Mouse (Mus musculus): ENCODE measurements around the gene Fancb. TPM values are rescaled to one million over a fixed set of nuclear protein-coding genes. Genes with fewer than 3 reads are reported as not detected.

The Fancb gene
- 8.2 and 8.7 TPM in 2 replicates for polyA plus RNA-seq (2016; fragmentation: Nextera tagmentation; extraction: Ambion mirVana)

DNA sequence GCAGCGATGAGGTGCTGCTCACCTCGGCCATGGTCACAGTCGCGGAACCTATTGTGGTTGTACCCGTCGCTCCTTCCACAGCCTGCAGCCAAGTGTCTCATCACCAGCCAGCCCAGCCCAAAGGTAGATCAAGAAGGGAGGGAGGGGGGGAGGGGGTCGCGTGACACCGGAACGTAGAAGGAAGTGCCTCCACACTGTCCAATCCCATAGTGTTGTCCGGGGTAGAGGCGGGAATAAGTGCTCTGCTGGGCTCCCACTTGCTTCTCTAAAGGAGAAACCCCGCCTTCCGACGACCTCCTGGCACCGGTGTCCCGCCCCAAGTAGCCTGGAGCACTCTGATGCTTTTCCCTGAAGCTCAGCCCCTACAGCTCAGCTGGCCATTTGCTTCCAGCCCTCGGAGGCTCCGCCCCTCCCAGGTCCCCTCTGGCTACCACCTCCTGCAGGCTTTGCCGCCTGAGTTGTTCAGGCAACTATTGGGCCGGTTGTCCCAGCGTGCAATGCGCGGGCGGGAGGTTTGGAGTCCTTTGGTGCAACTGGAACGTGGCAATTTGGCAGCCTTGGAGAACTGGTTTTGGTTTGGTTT lies at the start of gene Fancb, which contains the start of gene Mospd2:
Gene Fancb, plus strand, starts transcription at position 400 of the 583 bp plus-strand sequence.
Gene Mospd2, minus strand, starts transcription at position 183 of the 583 bp plus-strand sequence.
- H3K9ac ChIP-seq = peak within 1 kb of the TSS; percentile 69
- WGBS (ENCODE audit: insufficient replicate concordance) = 7% methylated on average over 24 of the region's 26 CpGs
- peak within 1 kb of the TSS; percentile 75 for H3K27ac ChIP-seq
- H3K4me1 ChIP-seq = peaks cover 7% of the 10 kb centered on the region; the same call in 1 of the 2 replicates
- H3K9me3 ChIP-seq (replicated peaks) = no peaks in the 10 kb centered on the region
- no peaks in the 10 kb centered on the region for H3K27me3 ChIP-seq (replicated peaks)
- no peaks in the 10 kb centered on the region for H3K36me3 ChIP-seq
- peak within 1 kb of the TSS; percentile 65 for H3K4me3 ChIP-seq
- peak within 1 kb of the TSS; percentile 66 for H3K4me2 ChIP-seq
- peak; percentile 99 for ATAC-seq

DNA sequence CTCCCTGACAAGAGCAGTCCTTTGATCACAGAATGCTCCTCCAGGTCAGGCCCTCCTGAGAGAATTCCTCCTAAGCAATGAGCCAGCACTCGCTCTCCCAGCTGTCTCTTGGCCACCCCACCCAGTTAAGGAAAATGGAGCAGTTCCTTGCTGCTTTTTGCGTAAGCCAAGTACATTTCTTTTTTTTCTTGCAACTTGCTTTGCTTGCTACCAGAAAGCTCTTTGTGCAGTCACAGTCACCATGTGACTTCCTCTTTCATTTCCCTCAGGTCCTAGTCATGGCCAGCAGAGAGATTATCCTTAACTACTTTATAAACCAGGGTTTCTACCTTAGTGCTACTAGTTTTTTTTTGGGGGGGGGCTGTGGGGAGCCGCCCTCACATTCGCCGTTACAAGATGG lies 38.9 kb upstream of the Fancb start:
- 84% methylated on average over 5 of the region's 5 CpGs for WGBS (ENCODE audit: insufficient replicate concordance)
- Histone ChIP-seq H3K9ac (no peak overlapping the region), H3K9me3 (replicated peaks) (no peaks in the 10 kb centered on the region), H3K4me3 (no peak overlapping the region), H3K4me1 (no peaks in the 10 kb centered on the region), H3K27ac (no peak overlapping the region), H3K36me3 (peaks cover 9% of the 10 kb centered on the region), H3K27me3 (replicated peaks) (no peaks in the 10 kb centered on the region), H3K4me2 (no peak overlapping the region)
- no peak for ATAC-seq

DNA sequence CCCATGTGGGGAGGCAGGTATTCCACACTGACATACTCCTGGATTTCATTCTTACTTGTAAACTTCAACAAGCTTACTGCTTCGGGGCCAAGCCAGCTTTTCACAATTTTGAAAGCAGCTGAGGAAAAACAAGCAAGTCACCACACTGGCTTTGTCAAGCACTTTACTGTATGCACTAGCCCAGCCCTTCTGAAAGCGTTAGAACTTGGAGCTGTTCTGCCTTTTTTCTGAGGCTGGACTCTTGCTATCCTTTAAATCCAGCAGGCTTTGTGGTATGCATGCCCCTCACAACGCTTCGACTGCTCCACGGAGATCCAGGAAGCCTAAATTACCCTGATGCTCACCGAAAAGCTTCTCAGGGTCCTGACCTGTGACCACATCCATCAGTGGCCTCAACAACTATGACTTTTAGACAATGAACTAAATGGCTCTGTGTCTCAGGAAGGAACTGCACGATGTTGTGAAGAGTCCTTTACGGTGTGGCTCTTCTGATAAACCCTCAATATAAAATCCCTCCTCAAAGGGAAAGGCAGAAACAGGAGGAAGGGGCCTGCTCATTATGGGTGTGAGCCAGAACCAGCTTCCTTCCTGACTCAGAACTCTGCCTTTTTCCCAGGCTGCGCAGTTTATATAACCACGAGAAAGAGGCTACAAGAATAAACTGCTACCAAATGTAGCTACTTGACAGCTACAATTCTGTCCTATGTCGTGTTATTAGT lies 28.4 kb upstream of the Fancb start:
- H3K27me3 ChIP-seq (replicated peaks) = no peaks in the 10 kb centered on the region
- H3K27ac ChIP-seq = no peak overlapping the region
- H3K36me3 ChIP-seq = no peaks in the 10 kb centered on the region
- H3K4me2 ChIP-seq = no peak overlapping the region
- ATAC-seq = no peak
- 48% methylated on average over 11 of the region's 11 CpGs for WGBS (ENCODE audit: insufficient replicate concordance)
- H3K4me3 ChIP-seq = no peak overlapping the region
- H3K9ac ChIP-seq = no peak overlapping the region
- no peaks in the 10 kb centered on the region for H3K9me3 ChIP-seq (replicated peaks)
- no peaks in the 10 kb centered on the region for H3K4me1 ChIP-seq

DNA sequence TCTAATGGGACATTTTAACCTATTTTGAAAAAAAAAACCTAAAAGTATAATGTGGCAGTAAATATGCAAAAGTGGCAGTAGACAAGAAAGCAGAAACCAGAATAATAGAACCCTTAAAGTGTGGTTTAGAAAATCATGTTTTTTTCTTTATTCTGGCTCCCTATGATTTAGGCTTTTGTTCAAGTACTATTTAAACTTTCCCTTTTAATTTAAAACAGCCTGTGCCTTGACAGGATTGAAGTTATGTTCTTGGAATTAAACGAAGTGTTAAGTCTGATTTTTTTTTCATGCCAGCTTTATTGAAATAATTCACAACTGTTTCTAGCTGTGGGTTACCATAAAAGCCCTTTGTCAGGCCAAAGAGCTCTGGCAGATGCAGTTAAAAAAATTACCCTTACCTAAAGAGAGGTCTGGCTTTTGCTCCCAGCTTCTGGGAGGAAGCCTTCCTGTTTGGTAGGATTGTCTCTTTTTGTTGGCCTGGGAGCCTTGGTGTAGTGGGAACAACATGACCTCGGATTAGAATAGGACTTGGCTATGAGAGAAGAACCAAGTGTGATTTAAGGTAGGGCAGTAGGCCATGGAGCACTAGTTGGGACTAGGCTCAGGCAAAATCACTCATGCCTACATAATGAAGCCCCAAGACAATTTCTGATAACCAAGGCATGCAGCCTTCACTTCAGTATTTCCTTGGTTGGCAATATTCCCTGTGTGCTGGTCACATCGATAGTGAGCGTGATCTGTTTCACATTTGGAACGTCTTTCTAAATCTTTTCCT lies 27.6 kb upstream of the Fancb start:
- no peaks in the 10 kb centered on the region for H3K4me1 ChIP-seq
- H3K4me3 ChIP-seq = no peak overlapping the region
- H3K27me3 ChIP-seq (replicated peaks) = no peaks in the 10 kb centered on the region
- 64% methylated on average over 5 of the region's 5 CpGs for WGBS (ENCODE audit: insufficient replicate concordance)
- H3K9me3 ChIP-seq (replicated peaks) = no peaks in the 10 kb centered on the region
- no peak for ATAC-seq
- H3K27ac ChIP-seq = no peak overlapping the region
- no peaks in the 10 kb centered on the region for H3K36me3 ChIP-seq
- no peak overlapping the region for H3K9ac ChIP-seq
- no peak overlapping the region for H3K4me2 ChIP-seq

DNA sequence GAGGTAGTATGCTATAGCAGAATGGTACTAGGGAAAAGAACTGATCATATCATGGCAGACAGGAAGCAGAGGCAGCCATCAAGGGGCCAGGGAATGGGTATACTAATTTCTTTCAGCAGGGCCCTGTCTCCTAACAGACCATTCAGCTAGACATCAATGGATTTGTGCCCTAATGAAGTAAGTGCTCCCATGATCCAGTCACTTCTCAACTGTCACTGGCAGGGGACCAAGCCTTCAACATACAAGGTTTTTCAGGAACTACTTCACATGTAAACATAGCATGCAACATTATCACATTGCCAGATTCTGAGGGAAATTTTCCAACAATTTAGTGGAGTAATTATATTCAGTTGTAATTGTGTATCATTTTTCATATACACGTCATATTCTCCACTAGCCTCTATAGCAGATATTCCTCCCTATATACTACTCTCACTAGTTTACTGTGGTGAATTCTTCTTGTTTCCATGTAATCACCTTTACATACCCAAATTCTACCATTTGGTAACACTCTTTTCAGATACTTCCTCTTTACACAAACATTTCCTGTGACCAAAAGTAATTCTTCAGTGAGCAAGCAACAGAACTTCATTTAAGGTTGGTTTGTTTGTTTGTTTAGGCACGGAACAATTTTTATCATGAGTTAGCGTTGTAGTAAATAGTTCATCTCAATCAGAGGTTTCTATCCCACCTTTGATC lies 14.5 kb upstream of the Fancb start:
- Histone ChIP-seq H3K4me3 (no peak overlapping the region), H3K36me3 (peaks cover 4% of the 10 kb centered on the region; the same call in 1 of the 2 replicates), H3K27me3 (replicated peaks) (no peaks in the 10 kb centered on the region), H3K4me2 (no peak overlapping the region), H3K4me1 (no peaks in the 10 kb centered on the region), H3K9ac (no peak overlapping the region), H3K27ac (no peak overlapping the region), H3K9me3 (replicated peaks) (no peaks in the 10 kb centered on the region)
- WGBS (ENCODE audit: insufficient replicate concordance) = 81% methylated on average over 3 of the region's 3 CpGs
- no peak for ATAC-seq

GRCm38 (mm10) chrX:164971206-164971605 lies 9.2 kb upstream of the Fancb start:
- WGBS (ENCODE audit: insufficient replicate concordance) = 81% methylated on average over 3 of the region's 3 CpGs
- H3K9me3 ChIP-seq (replicated peaks) = no peaks in the 10 kb centered on the region
- H3K27me3 ChIP-seq (replicated peaks) = no peaks in the 10 kb centered on the region
- H3K4me2 ChIP-seq = no peak overlapping the region
- no peaks in the 10 kb centered on the region for H3K4me1 ChIP-seq
- no peak overlapping the region for H3K9ac ChIP-seq
- no peak overlapping the region for H3K4me3 ChIP-seq
- H3K27ac ChIP-seq = no peak overlapping the region
- H3K36me3 ChIP-seq = no peaks in the 10 kb centered on the region
- ATAC-seq = no peak

- no peaks in the 10 kb centered on the region for H3K9me3 ChIP-seq (replicated peaks)
- peaks cover 7% of the 10 kb centered on the region; the same call in 1 of the 2 replicates for H3K4me1 ChIP-seq
- ATAC-seq = no peak
- no peak overlapping the region for H3K4me3 ChIP-seq
- no peaks in the 10 kb centered on the region for H3K27me3 ChIP-seq (replicated peaks)
- no peak overlapping the region for H3K9ac ChIP-seq
- 86% methylated on average over 2 of the region's 2 CpGs for WGBS (ENCODE audit: insufficient replicate concordance)
- H3K4me2 ChIP-seq = peak overlapping the region; percentile 66; the same call in 1 of the 2 replicates
- no peak overlapping the region for H3K27ac ChIP-seq
- no peaks in the 10 kb centered on the region for H3K36me3 ChIP-seq
Observed at GRCm38 (mm10) chrX:164978866-164979265, 1.5 kb upstream of the Fancb start.

DNA sequence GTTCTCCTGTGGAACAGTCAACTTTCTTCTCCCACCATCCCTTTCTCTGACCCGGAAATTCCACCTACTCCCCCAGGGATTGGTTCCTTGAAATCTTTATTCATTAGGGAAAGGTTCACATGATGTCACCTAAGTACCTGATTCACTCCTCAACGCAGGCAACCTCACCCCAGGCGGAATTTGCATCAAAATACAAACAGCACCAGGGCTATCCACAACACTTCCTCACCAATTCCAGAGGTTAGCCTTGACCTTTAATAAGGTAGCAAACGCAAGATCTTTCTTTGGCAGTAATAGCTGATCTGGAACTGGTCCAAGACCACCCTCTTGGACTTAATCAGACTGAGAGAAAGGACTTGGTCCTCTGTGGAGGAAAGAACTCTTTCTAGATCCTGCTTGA lies 22.7 kb downstream of the Fancb start:
- no peaks in the 10 kb centered on the region for H3K27me3 ChIP-seq (replicated peaks)
- H3K4me3 ChIP-seq = no peak overlapping the region
- no peak overlapping the region for H3K27ac ChIP-seq
- H3K4me1 ChIP-seq = no peaks in the 10 kb centered on the region
- H3K36me3 ChIP-seq = no peaks in the 10 kb centered on the region
- no peak for ATAC-seq
- H3K9me3 ChIP-seq (replicated peaks) = no peaks in the 10 kb centered on the region
- WGBS (ENCODE audit: insufficient replicate concordance) = 37% methylated on average over 4 of the region's 4 CpGs
- H3K4me2 ChIP-seq = no peak overlapping the region
- H3K9ac ChIP-seq = no peak overlapping the region

DNA sequence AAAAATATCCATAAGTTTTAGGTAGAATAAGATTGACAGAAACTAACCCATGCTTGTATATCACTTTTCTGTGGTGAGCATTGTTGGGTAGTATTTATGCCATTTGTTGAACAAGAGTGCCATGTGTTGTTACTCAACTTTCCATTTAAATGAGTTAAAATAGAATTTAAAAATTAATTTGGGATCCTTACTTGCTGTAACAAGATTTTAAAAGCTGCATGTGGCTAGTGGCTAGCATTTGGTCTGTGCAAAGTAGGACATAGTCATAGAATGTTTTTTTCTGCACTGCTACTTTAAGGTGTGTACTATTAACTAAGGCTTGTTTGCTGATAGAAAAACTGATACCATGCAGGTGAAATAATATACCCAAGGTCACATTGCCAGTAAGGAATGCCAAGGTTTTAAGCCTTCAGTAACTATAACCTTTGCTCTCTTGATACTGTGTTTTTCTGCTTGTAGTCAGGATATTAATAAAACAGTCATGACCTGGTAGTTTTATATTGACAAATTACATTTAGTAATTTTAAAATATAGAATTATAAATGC lies 24.5 kb downstream of the Fancb start, which contains the start of gene Gm17604:
Gene Gm17604, minus strand, starts transcription at position 51 of the 546 bp plus-strand sequence.
- Histone ChIP-seq H3K9me3 (replicated peaks) (no peaks in the 10 kb centered on the region), H3K36me3 (no peaks in the 10 kb centered on the region), H3K27me3 (replicated peaks) (no peaks in the 10 kb centered on the region), H3K4me2 (no peak within 1 kb of the TSS), H3K27ac (no peak within 1 kb of the TSS), H3K9ac (no peak within 1 kb of the TSS), H3K4me3 (no peak within 1 kb of the TSS), H3K4me1 (no peaks in the 10 kb centered on the region)
- no peak for ATAC-seq
